Mouse (Mus musculus) left cerebral cortex, adult 11 months (tissue): ENCODE results near the gene Tango6.
"Not testable (repeated sequence)": the region's sequence is repeated elsewhere in the genome, so short reads cannot be mapped to it uniquely, and the experiment has no call there.

ENCODE experiments used
- DNase-seq: peaks from one replicate; pipeline ENCODE4 v3.0.0; 2022; ENCODE audit warnings: low spot score

Tango6 gene

GRCm38 (mm10) chr8:106761317-106761716 lies 78.4 kb downstream of the Tango6 start:
- DNase-seq: no peak

- no peak for DNase-seq
Observed at GRCm38 (mm10) chr8:106761867-106762523, 79.1 kb downstream of the Tango6 start.

GRCm38 (mm10) chr8:106764529-106764928 lies 81.7 kb downstream of the Tango6 start:
- no peak for DNase-seq

GRCm38 (mm10) chr8:106765570-106765969 lies 82.7 kb downstream of the Tango6 start:
- DNase-seq: no peak

GRCm38 (mm10) chr8:106766736-106767135 lies 83.9 kb downstream of the Tango6 start:
- no peak for DNase-seq

- DNase-seq: no peak
Observed at GRCm38 (mm10) chr8:106769147-106769805, 86.4 kb downstream of the Tango6 start.

GRCm38 (mm10) chr8:106770596-106771179 lies 87.8 kb downstream of the Tango6 start:
- DNase-seq: peak; percentile 43

- DNase-seq: no peak
Observed at GRCm38 (mm10) chr8:106772094-106772493, 89.2 kb downstream of the Tango6 start.

- no peak for DNase-seq
Observed at GRCm38 (mm10) chr8:106772501-106772900, 89.6 kb downstream of the Tango6 start.

- no peak for DNase-seq
Observed at GRCm38 (mm10) chr8:106774567-106775320, 91.9 kb downstream of the Tango6 start.

GRCm38 (mm10) chr8:106789623-106790022 lies 106.8 kb downstream of the Tango6 start:
- DNase-seq: no peak

- DNase-seq: no peak
Observed at GRCm38 (mm10) chr8:106794820-106795219, 112.0 kb downstream of the Tango6 start.

- no peak for DNase-seq
Observed at GRCm38 (mm10) chr8:106799821-106800220, 117.0 kb downstream of the Tango6 start.

- DNase-seq: no peak
Observed at GRCm38 (mm10) chr8:106801261-106801660, 118.4 kb downstream of the Tango6 start.

- not testable (repeated sequence) for DNase-seq
Observed at GRCm38 (mm10) chr8:106802384-106803137, 119.7 kb downstream of the Tango6 start.

GRCm38 (mm10) chr8:106805859-106806258 lies 123.0 kb downstream of the Tango6 start:
- DNase-seq: no peak

- DNase-seq: no peak
Observed at GRCm38 (mm10) chr8:106807461-106807860, 124.6 kb downstream of the Tango6 start.

GRCm38 (mm10) chr8:106809726-106810125 lies 126.9 kb downstream of the Tango6 start:
- no peak for DNase-seq

GRCm38 (mm10) chr8:106810406-106810805 lies 127.5 kb downstream of the Tango6 start:
- no peak for DNase-seq

GRCm38 (mm10) chr8:106812560-106812959 lies 129.7 kb downstream of the Tango6 start:
- no peak for DNase-seq

- DNase-seq: no peak
Observed at GRCm38 (mm10) chr8:106816431-106817170, 133.7 kb downstream of the Tango6 start.
